31 mouse cellular contexts compared by ENCODE assay signal in genomic region chr15:31125784-31126183, GRCm38 (mm10).
"Had no signal": no experiment of that assay in that cellular context is flagged by ENCODE, and none has a peak within 500 bp of the region (broad histone marks: within the 10 kb centered on the region; RNA-seq: fewer than 3 reads in every experiment).

No protein-coding gene starts in this region.

- H3K4me2 ChIP-seq: limb, embryonic 12.5 days; limb, embryonic 13.5 days; limb, embryonic 15.5 days; liver, embryonic 11.5 days; liver, embryonic 12.5 days; liver, embryonic 13.5 days; liver, embryonic 15.5 days; lung, embryonic 14.5 days; lung, embryonic 15.5 days; midbrain, embryonic 11.5 days; midbrain, embryonic 12.5 days; midbrain, embryonic 13.5 days; midbrain, embryonic 15.5 days; neural tube, embryonic 12.5 days; neural tube, embryonic 13.5 days had no signal

- H3K9ac ChIP-seq: limb, embryonic 12.5 days; limb, embryonic 13.5 days; limb, embryonic 15.5 days; liver, embryonic 12.5 days; liver, embryonic 13.5 days; liver, embryonic 14.5 days; liver, embryonic 15.5 days; liver, postnatal 0 days; lung, embryonic 14.5 days; lung, embryonic 15.5 days; midbrain, embryonic 12.5 days; midbrain, embryonic 13.5 days; midbrain, embryonic 15.5 days; neural tube, embryonic 12.5 days; neural tube, embryonic 13.5 days had no signal

- DNase-seq: left cerebral cortex, postnatal 4 days; liver; liver, embryonic 13.5 days; liver, postnatal 0 days; lung, adult 2 months; lung, embryonic 14.5 days; lung, postnatal 10 days; lung, postnatal 14 days; lung, postnatal 36 days; lung, postnatal 4 days; midbrain, embryonic 14.5 days had no signal

- H3K36me3 ChIP-seq: limb, embryonic 10.5 days; limb, embryonic 12.5 days; limb, embryonic 13.5 days; limb, embryonic 15.5 days; liver, embryonic 12.5 days; liver, embryonic 13.5 days; liver, embryonic 15.5 days; lung, embryonic 15.5 days; midbrain, embryonic 10.5 days; midbrain, embryonic 12.5 days; midbrain, embryonic 13.5 days; midbrain, embryonic 15.5 days; neural tube, embryonic 12.5 days; neural tube, embryonic 13.5 days had no signal

- H3K4me1 ChIP-seq: limb, embryonic 10.5 days; limb, embryonic 12.5 days; limb, embryonic 13.5 days; limb, embryonic 15.5 days; liver, embryonic 12.5 days; liver, embryonic 13.5 days; liver, embryonic 15.5 days; lung, embryonic 15.5 days; megakaryocyte, embryonic 14.5 days; midbrain, embryonic 12.5 days; midbrain, embryonic 13.5 days; midbrain, embryonic 15.5 days; neural tube, embryonic 12.5 days; neural tube, embryonic 13.5 days had no signal

- H3K27ac ChIP-seq: limb, embryonic 10.5 days; limb, embryonic 12.5 days; limb, embryonic 13.5 days; limb, embryonic 15.5 days; liver, embryonic 12.5 days; liver, embryonic 13.5 days; liver, embryonic 14.5 days; liver, embryonic 15.5 days; lung, embryonic 15.5 days; macrophage; midbrain, embryonic 10.5 days; midbrain, embryonic 12.5 days; midbrain, embryonic 13.5 days; midbrain, embryonic 15.5 days; neural tube, embryonic 12.5 days; neural tube, embryonic 13.5 days had no signal

- ATAC-seq: liver, embryonic 12.5 days; liver, postnatal 0 days; midbrain, embryonic 13.5 days; midbrain, embryonic 15.5 days; midbrain, embryonic 16.5 days had no signal

- H3K27me3 ChIP-seq: limb, embryonic 12.5 days; limb, embryonic 13.5 days; limb, embryonic 15.5 days; liver, embryonic 12.5 days; liver, embryonic 13.5 days; liver, embryonic 15.5 days; lung, embryonic 15.5 days; megakaryocyte, embryonic 14.5 days; midbrain, embryonic 12.5 days; midbrain, embryonic 13.5 days; midbrain, embryonic 15.5 days; neural tube, embryonic 12.5 days; neural tube, embryonic 13.5 days had no signal

- H3K4me3 ChIP-seq: limb, embryonic 10.5 days; limb, embryonic 12.5 days; limb, embryonic 13.5 days; limb, embryonic 15.5 days; liver, embryonic 12.5 days; liver, embryonic 13.5 days; liver, embryonic 15.5 days; lung, embryonic 15.5 days; megakaryocyte, embryonic 14.5 days; midbrain, embryonic 10.5 days; midbrain, embryonic 12.5 days; midbrain, embryonic 13.5 days; midbrain, embryonic 15.5 days; myocyte; neural tube, embryonic 12.5 days; neural tube, embryonic 13.5 days had no signal

- H3K9me3 ChIP-seq: limb, embryonic 10.5 days; limb, embryonic 12.5 days; limb, embryonic 13.5 days; limb, embryonic 15.5 days; liver, embryonic 12.5 days; liver, embryonic 13.5 days; liver, embryonic 15.5 days; lung, embryonic 15.5 days; megakaryocyte, embryonic 14.5 days; midbrain, embryonic 10.5 days; midbrain, embryonic 12.5 days; midbrain, embryonic 13.5 days; midbrain, embryonic 15.5 days; neural tube, embryonic 12.5 days; neural tube, embryonic 13.5 days had no signal
